Mouse (Mus musculus): ENCODE results near the gene Tomm70a. TPM values are rescaled to one million over a fixed set of nuclear protein-coding genes. Genes with fewer than 3 reads are reported as not detected.

Tomm70a gene
- total and polyA plus RNA-seq, 3 experiments, result 97.4 to 162 (median 123) TPM

GRCm38 (mm10) chr16:57165157-57165556 is 43.7 kb downstream of the Tomm70a start:
- H3K79me2 ChIP-seq (ENCODE audit: control insufficient read depth, insufficient read depth, low read length, poor library complexity), result no peaks in the 10 kb centered on the region; the same call in 1 of the 2 replicates
- H3K27me3 ChIP-seq (ENCODE audit: control insufficient read depth in 1 of 2, insufficient read depth in 2 of 2, low read length in 2 of 2), result no peaks in the 10 kb centered on the region
- H3K4me1 ChIP-seq (ENCODE audit: control insufficient read depth in 1 of 2, insufficient read depth in 2 of 2, low read length in 2 of 2), result peaks cover 5 to 7% of the 10 kb centered on the region in 2 experiments; a peak in 3 of 4 replicates
- H3K27ac ChIP-seq (ENCODE audit: control insufficient read depth, low read depth, low read length), result no peak overlapping the region
- TF ChIP-seq USF1 (IDR thresholded peaks at IDR 0.05; ENCODE audit: low read depth, low read length) (no peak), CHD2 (IDR thresholded peaks at IDR 0.05; ENCODE audit: low read length) (no peak), TAL1 (IDR thresholded peaks at IDR 0.05; ENCODE audit: low read length) (no peak), ZC3H11A (IDR thresholded peaks at IDR 0.05; ENCODE audit: low read depth, low read length) (no peak), SIN3A (IDR thresholded peaks at IDR 0.05; ENCODE audit: low read length) (no peak), UBTF (IDR thresholded peaks at IDR 0.05; ENCODE audit: borderline replicate concordance, insufficient read depth, low read depth, low read length) (no peak)
- DNase-seq (ENCODE audit: low read depth, low spot score), result no peak
- no peak overlapping the region for H3K9ac ChIP-seq (ENCODE audit: control insufficient read depth, low read depth, low read length, poor library complexity, severe bottlenecking)
- H3K9me3 ChIP-seq (replicated peaks; ENCODE audit: insufficient read depth, low read length), result no peaks in the 10 kb centered on the region
- H3K36me3 ChIP-seq (ENCODE audit: control insufficient read depth in 1 of 2, insufficient read depth in 2 of 2, low read length in 2 of 2), result peaks cover 2 to 8% of the 10 kb centered on the region in 2 experiments; a peak in 3 of 4 replicates
- no peak overlapping the region for H3K4me3 ChIP-seq (ENCODE audit: control insufficient read depth in 1 of 2, insufficient read depth in 1 of 2, low read depth in 2 of 2, low read length in 2 of 2)

GRCm38 (mm10) chr16:57166086-57166485 is 44.6 kb downstream of the Tomm70a start:
- no peaks in the 10 kb centered on the region for H3K9me3 ChIP-seq (replicated peaks; ENCODE audit: insufficient read depth, low read length)
- no peaks in the 10 kb centered on the region for H3K27me3 ChIP-seq (ENCODE audit: control insufficient read depth in 1 of 2, insufficient read depth in 2 of 2, low read length in 2 of 2)
- H3K4me3 ChIP-seq (ENCODE audit: control insufficient read depth in 1 of 2, insufficient read depth in 1 of 2, low read depth in 2 of 2, low read length in 2 of 2), result peak overlapping the region; percentile 62 to 78
- TF ChIP-seq SIN3A (IDR thresholded peaks at IDR 0.05; ENCODE audit: low read length) (no peak; the same call in 1 of the 2 replicates), ZNF384 (IDR thresholded peaks at IDR 0.05; ENCODE audit: low read depth, low read length) (peak; percentile 59; the same call in 1 of the 2 replicates)
- H3K79me2 ChIP-seq (ENCODE audit: control insufficient read depth, insufficient read depth, low read length, poor library complexity), result no peaks in the 10 kb centered on the region; the same call in 1 of the 2 replicates
- H3K9ac ChIP-seq (ENCODE audit: control insufficient read depth, low read depth, low read length, poor library complexity, severe bottlenecking), result peak overlapping the region; percentile 76
- H3K4me1 ChIP-seq (ENCODE audit: control insufficient read depth in 1 of 2, insufficient read depth in 2 of 2, low read length in 2 of 2), result peaks cover 5 to 7% of the 10 kb centered on the region in 2 experiments; a peak in 3 of 4 replicates
- no peak for DNase-seq (ENCODE audit: low read depth, low spot score)
- H3K36me3 ChIP-seq (ENCODE audit: control insufficient read depth in 1 of 2, insufficient read depth in 2 of 2, low read length in 2 of 2), result peaks cover 2 to 8% of the 10 kb centered on the region in 2 experiments; a peak in 3 of 4 replicates
- no peak overlapping the region for H3K27ac ChIP-seq (ENCODE audit: control insufficient read depth, low read depth, low read length)

GRCm38 (mm10) chr16:57166611-57167513 is 45.4 kb downstream of the Tomm70a start, which contains the start of gene Nit2:
TSS of gene Nit2 (minus strand) at chr16:57167341.
- H3K4me1 ChIP-seq (ENCODE audit: control insufficient read depth in 1 of 2, insufficient read depth in 2 of 2, low read length in 2 of 2), result peaks cover 5 to 7% of the 10 kb centered on the region in 2 experiments; a peak in 3 of 4 replicates
- peak within 1 kb of the TSS; percentile 78 to 80 for H3K4me3 ChIP-seq (ENCODE audit: control insufficient read depth in 1 of 2, insufficient read depth in 1 of 2, low read depth in 2 of 2, low read length in 2 of 2)
- DNase-seq (ENCODE audit: low read depth, low spot score), result peak; percentile 93
- peak within 1 kb of the TSS; percentile 76 for H3K9ac ChIP-seq (ENCODE audit: control insufficient read depth, low read depth, low read length, poor library complexity, severe bottlenecking)
- no peaks in the 10 kb centered on the region for H3K9me3 ChIP-seq (replicated peaks; ENCODE audit: insufficient read depth, low read length)
- no peaks in the 10 kb centered on the region for H3K27me3 ChIP-seq (ENCODE audit: control insufficient read depth in 1 of 2, insufficient read depth in 2 of 2, low read length in 2 of 2)
- peaks cover 2 to 8% of the 10 kb centered on the region in 2 experiments; a peak in 3 of 4 replicates for H3K36me3 ChIP-seq (ENCODE audit: control insufficient read depth in 1 of 2, insufficient read depth in 2 of 2, low read length in 2 of 2)
- H3K27ac ChIP-seq (ENCODE audit: control insufficient read depth, low read depth, low read length), result peak within 1 kb of the TSS; percentile 61
- H3K79me2 ChIP-seq (ENCODE audit: control insufficient read depth, insufficient read depth, low read length, poor library complexity), result no peaks in the 10 kb centered on the region; the same call in 1 of the 2 replicates
- TF ChIP-seq NRF1 (IDR thresholded peaks at IDR 0.05; ENCODE audit: insufficient read depth, low read depth, low read length, poor library complexity, severe bottlenecking) (peak; percentile 75), CHD1 (IDR thresholded peaks at IDR 0.05; ENCODE audit: low read depth, low read length) (0 out of 2 replicates have a peak, but pooled peaks have one; percentile 61), TBP (IDR thresholded peaks at IDR 0.05; ENCODE audit: low read depth, low read length) (peak; percentile 51), NELFE (IDR thresholded peaks at IDR 0.05; ENCODE audit: low read depth, low read length) (peak; percentile 90), RCOR1 (IDR thresholded peaks at IDR 0.05; ENCODE audit: low read depth, low read length) (no peak), TAL1 (IDR thresholded peaks at IDR 0.05; ENCODE audit: low read length) (no peak), TCF12 (IDR thresholded peaks at IDR 0.05; ENCODE audit: low read depth, low read length) (peak; percentile 41; the same call in 1 of the 2 replicates), GABPA (IDR thresholded peaks at IDR 0.05; ENCODE audit: low read depth, low read length) (no peak), BHLHE40 (IDR thresholded peaks at IDR 0.05; ENCODE audit: borderline replicate concordance, low read depth, low read length) (no peak), POLR2AphosphoS5 (IDR thresholded peaks at IDR 0.05; ENCODE audit: borderline replicate concordance, low read depth, low read length) (no peak), CHD2 (IDR thresholded peaks at IDR 0.05; ENCODE audit: low read length) (no peak), RAD21 (IDR thresholded peaks at IDR 0.05; ENCODE audit: low read depth, low read length) (peak; percentile 76), JUND (IDR thresholded peaks at IDR 0.05; ENCODE audit: low read depth, low read length) (no peak), ZNF384 (IDR thresholded peaks at IDR 0.05; ENCODE audit: low read depth, low read length) (no peak), MAFK (IDR thresholded peaks at IDR 0.05; ENCODE audit: borderline replicate concordance, low read depth, low read length) (no peak), ZKSCAN1 (IDR thresholded peaks at IDR 0.05; ENCODE audit: low read depth, low read length) (0 out of 2 replicates have a peak, but pooled peaks have one; percentile 25), ELF1 (IDR thresholded peaks at IDR 0.05; ENCODE audit: low read depth, low read length) (no peak), CTCF (IDR thresholded peaks at IDR 0.05 in 2 of 3, conservative IDR thresholded peaks at IDR 0.05 in 1 of 3; ENCODE audit: control insufficient read depth in 1 of 3, insufficient read depth in 1 of 3, low read depth in 2 of 3, low read length in 3 of 3, poor library complexity in 1 of 3, severe bottlenecking in 1 of 3) (peak; percentile 87 to 95 (median 89))
